Mouse (Mus musculus): ENCODE data around the gene Gpr107. TPM values are rescaled to one million over a fixed set of nuclear protein-coding genes. Genes with fewer than 3 reads are reported as not detected.

Gpr107 gene
- polyA plus RNA-seq, 1 experiment: 35.2 TPM

DNA sequence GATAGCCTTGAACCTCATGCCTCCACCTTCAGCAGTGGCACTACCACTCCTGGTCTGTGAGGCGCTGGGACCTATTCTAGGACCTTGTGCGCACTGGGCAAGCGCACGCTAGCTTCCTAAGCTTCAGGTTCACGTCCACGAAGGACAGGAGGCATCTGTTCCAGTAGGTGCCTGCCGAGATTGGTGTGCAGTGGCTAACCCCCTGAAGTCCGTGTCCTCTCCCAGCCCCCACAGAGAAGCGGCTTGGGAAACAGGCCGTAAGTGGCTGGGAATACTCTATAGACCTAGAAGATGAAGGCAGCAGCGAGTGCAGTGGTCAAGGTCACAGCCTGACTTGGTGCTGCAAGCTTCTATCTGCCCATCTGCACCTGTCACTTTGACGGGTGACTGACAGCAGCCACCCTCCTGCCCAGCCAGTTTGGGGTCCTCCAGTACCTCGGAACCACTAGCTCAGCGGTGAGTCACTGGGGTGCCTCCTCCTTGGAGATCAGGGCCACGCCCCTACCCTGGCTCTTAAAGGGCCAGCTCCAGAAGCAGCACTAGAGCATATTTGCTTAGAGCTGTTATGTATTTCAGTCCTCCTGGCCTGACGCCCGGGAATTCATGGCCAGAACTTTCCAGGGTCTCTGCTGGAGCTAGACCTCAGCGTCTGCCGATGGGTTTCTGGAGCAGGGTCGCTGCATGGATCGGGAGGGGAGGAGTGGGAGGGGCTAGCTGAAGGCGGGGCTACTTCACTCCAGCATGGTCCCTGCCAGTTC lies 106.7 kb downstream of the Gpr107 start:
- H3K4me2 ChIP-seq (ENCODE audit: low read depth): peak overlapping the region; percentile 83
- TF ChIP-seq MYOG (IDR thresholded peaks at IDR 0.05; ENCODE audit: control insufficient read depth in 1 of 3, insufficient read depth in 1 of 3, insufficient read length in 2 of 3, low read depth in 2 of 3) (peak in 1 of 3 experiments; percentile 75), MAX (IDR thresholded peaks at IDR 0.05; ENCODE audit: low read depth) (no peak), MYOD1 (IDR thresholded peaks at IDR 0.05; ENCODE audit: control insufficient read depth in 1 of 3, insufficient read length in 2 of 3, low read depth in 2 of 3) (peak in 2 of 3 experiments; percentile 71 to 96), POLR2A (IDR thresholded peaks at IDR 0.05; ENCODE audit: insufficient read length, low read depth) (peak; percentile 50)
- H3K4me3 ChIP-seq: peak overlapping the region; percentile 20
- no peaks in the 10 kb centered on the region for H3K27me3 ChIP-seq (ENCODE audit: control insufficient read depth, insufficient read depth, insufficient read length)
- H3ac ChIP-seq (ENCODE audit: control insufficient read depth, insufficient read length): no peak overlapping the region
- H3K36me3 ChIP-seq (ENCODE audit: control insufficient read depth, insufficient read depth): no peaks in the 10 kb centered on the region
- H3K79me2 ChIP-seq (ENCODE audit: control insufficient read depth, insufficient read depth): peaks cover 49% of the 10 kb centered on the region

DNA sequence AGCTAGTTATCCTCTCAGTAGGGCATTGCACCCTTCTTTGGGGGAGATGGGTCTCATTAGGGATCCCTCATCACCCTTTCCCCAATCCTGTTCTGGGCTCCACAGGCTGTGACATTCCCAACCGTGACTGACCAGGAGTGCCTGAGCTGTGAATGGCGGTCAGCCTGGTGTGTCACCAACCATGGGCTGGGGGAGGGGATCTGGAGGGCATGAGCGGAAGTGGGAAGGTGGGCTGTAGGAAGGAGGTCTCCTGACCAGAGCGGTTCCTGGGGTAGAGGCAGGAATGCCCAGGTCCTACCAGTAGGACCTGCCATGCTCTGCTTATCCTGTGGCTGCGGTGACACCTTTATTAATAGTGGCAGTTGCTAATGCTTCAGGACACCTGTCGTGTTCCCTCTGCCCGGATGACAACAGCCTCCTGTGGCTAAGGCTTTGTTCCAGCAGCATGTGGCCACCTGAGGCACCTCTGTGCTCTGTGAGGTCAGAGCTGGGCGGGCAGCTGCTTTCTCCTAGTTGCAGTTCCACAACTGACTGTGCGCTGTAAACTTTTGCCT lies 107.3 kb downstream of the Gpr107 start:
- H3K4me2 ChIP-seq (ENCODE audit: low read depth): peak overlapping the region; percentile 83
- no peaks in the 10 kb centered on the region for H3K27me3 ChIP-seq (ENCODE audit: control insufficient read depth, insufficient read depth, insufficient read length)
- no peaks in the 10 kb centered on the region for H3K36me3 ChIP-seq (ENCODE audit: control insufficient read depth, insufficient read depth)
- TF ChIP-seq MYOG (IDR thresholded peaks at IDR 0.05; ENCODE audit: control insufficient read depth in 1 of 3, insufficient read depth in 1 of 3, insufficient read length in 2 of 3, low read depth in 2 of 3): peak; percentile 15 to 74 (median 60)
- TF ChIP-seq POLR2A (IDR thresholded peaks at IDR 0.05; ENCODE audit: insufficient read length, low read depth): peak; percentile 13
- TF ChIP-seq MAX (IDR thresholded peaks at IDR 0.05; ENCODE audit: low read depth): no peak
- peak in 2 of 3 experiments; percentile 56 to 96 for TF ChIP-seq MYOD1 (IDR thresholded peaks at IDR 0.05; ENCODE audit: control insufficient read depth in 1 of 3, insufficient read length in 2 of 3, low read depth in 2 of 3)
- H3K79me2 ChIP-seq (ENCODE audit: control insufficient read depth, insufficient read depth): peaks cover 42% of the 10 kb centered on the region
- peak overlapping the region; percentile 20 for H3K4me3 ChIP-seq
- H3ac ChIP-seq (ENCODE audit: control insufficient read depth, insufficient read length): no peak overlapping the region

DNA sequence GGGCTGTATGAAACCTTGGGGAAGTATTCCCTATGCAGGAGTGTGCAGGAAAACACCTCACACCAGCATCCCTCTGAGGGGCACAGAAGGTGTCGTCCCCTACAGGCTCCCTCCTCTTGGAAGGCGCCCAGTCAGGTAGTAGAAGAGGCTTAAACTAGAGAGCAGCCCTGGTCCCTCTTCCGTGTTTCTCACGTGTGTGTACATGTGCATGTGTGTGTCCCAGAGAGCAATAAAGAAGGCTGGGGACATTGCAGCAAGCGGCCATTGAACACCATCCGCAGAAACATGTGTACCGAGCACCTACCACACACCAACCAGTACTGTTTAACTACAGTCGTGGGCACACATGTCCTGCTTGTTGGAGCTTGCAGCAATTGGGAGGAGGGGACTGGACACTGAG lies 108.4 kb downstream of the Gpr107 start:
- no peak overlapping the region for H3K4me3 ChIP-seq
- no peak overlapping the region for H3ac ChIP-seq (ENCODE audit: control insufficient read depth, insufficient read length)
- no peaks in the 10 kb centered on the region for H3K36me3 ChIP-seq (ENCODE audit: control insufficient read depth, insufficient read depth)
- no peak for TF ChIP-seq POLR2AphosphoS2 (IDR thresholded peaks at IDR 0.05; ENCODE audit: insufficient read length, low read depth)
- no peak for TF ChIP-seq USF1 (IDR thresholded peaks at IDR 0.05; ENCODE audit: low read depth)
- no peak for TF ChIP-seq REST (IDR thresholded peaks at IDR 0.05; ENCODE audit: insufficient read depth, insufficient read length)
- no peaks in the 10 kb centered on the region for H3K27me3 ChIP-seq (ENCODE audit: control insufficient read depth, insufficient read depth, insufficient read length)
- peaks cover 36% of the 10 kb centered on the region for H3K79me2 ChIP-seq (ENCODE audit: control insufficient read depth, insufficient read depth)
- H3K4me2 ChIP-seq (ENCODE audit: low read depth): no peak overlapping the region

DNA sequence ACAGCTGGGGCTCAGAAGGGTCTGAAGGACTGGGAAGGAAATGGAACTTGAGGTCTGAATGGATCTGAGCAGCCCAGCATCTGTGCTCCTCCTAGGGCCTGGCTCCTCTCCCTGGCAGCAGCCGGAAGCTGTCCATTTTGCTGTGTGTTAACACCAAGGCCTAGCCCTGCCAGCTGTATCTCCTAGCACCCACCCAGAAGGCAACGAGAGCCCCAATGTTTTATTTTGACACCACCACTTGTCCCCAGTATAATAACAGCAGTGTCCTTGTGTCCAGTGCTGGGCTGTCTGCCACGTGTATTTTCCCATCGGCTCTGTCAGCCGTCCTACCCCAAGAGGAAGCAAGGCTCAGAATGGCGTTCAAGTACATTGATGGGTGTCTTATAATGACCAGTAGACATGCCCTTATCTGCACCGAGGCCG lies 110.9 kb downstream of the Gpr107 start:
- TF ChIP-seq POLR2AphosphoS2 (IDR thresholded peaks at IDR 0.05; ENCODE audit: insufficient read length, low read depth): no peak
- TF ChIP-seq POLR2A (IDR thresholded peaks at IDR 0.05; ENCODE audit: insufficient read length, low read depth): no peak
- TF ChIP-seq SRF (IDR thresholded peaks at IDR 0.05; ENCODE audit: control insufficient read depth, insufficient read length, low read depth): no peak
- TF ChIP-seq MYOD1 (IDR thresholded peaks at IDR 0.05; ENCODE audit: control insufficient read depth in 1 of 3, insufficient read length in 2 of 3, low read depth in 2 of 3): peak in 1 of 3 experiments; percentile 50
- no peak for TF ChIP-seq MAX (IDR thresholded peaks at IDR 0.05; ENCODE audit: low read depth)
- TF ChIP-seq CEBPB (IDR thresholded peaks at IDR 0.05; ENCODE audit: insufficient read depth, poor library complexity, severe bottlenecking): no peak
- TF ChIP-seq E2F4 (IDR thresholded peaks at IDR 0.05; ENCODE audit: insufficient read depth): no peak
- TF ChIP-seq TCF3 (IDR thresholded peaks at IDR 0.05; ENCODE audit: insufficient read length, low read depth): no peak
- peak overlapping the region; percentile 40 for H3K4me2 ChIP-seq (ENCODE audit: low read depth)
- H3ac ChIP-seq (ENCODE audit: control insufficient read depth, insufficient read length): no peak overlapping the region
- H3K79me2 ChIP-seq (ENCODE audit: control insufficient read depth, insufficient read depth): peaks cover 36% of the 10 kb centered on the region
- no peaks in the 10 kb centered on the region for H3K27me3 ChIP-seq (ENCODE audit: control insufficient read depth, insufficient read depth, insufficient read length)
- H3K4me3 ChIP-seq: peak overlapping the region; percentile 0
- no peaks in the 10 kb centered on the region for H3K36me3 ChIP-seq (ENCODE audit: control insufficient read depth, insufficient read depth)

DNA sequence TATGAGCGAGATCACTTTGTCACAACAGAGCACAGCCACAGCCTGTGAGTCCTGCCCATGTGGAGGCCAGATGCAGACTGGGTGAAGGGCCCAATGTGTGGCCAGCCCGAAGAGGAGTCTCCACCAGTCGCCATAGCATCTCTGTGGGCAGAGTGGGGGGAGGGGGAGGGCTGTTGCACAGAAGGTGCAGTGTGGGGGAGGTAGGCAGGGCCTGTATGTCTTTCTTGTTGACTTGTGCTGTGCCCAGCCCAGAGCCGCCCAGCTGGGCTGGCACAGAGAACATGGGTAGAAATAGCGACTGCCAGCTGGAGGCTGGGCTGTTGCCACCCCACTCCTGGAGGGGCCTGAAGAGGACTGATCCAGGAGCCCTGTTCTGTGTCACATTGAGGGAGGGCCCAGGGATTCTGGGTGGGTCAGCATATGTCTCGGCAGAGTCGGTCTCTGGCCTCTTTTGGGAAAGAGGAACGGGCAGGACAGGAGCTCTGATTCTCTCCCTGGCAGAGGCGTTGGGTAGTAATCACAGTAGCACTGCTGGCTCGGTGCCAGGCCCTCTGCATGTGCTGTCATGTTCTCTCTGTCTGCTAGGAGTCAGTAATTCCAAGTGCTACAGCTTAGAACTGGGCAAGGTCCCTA lies 111.7 kb downstream of the Gpr107 start:
- Histone ChIP-seq H3K4me2 (ENCODE audit: low read depth) (peak overlapping the region; percentile 40), H3K79me2 (ENCODE audit: control insufficient read depth, insufficient read depth) (peaks cover 31% of the 10 kb centered on the region), H3K4me3 (peak overlapping the region; percentile 0), H3K27me3 (ENCODE audit: control insufficient read depth, insufficient read depth, insufficient read length) (no peaks in the 10 kb centered on the region), H3K36me3 (ENCODE audit: control insufficient read depth, insufficient read depth) (no peaks in the 10 kb centered on the region), H3ac (ENCODE audit: control insufficient read depth, insufficient read length) (no peak overlapping the region)
- TF ChIP-seq TCF3 (IDR thresholded peaks at IDR 0.05; ENCODE audit: insufficient read length, low read depth) (no peak), POLR2A (IDR thresholded peaks at IDR 0.05; ENCODE audit: insufficient read length, low read depth) (peak; percentile 13), TCF12 (IDR thresholded peaks at IDR 0.05; ENCODE audit: insufficient read depth, poor library complexity, severe bottlenecking) (no peak), MYOG (IDR thresholded peaks at IDR 0.05; ENCODE audit: control insufficient read depth in 1 of 3, insufficient read depth in 1 of 3, insufficient read length in 2 of 3, low read depth in 2 of 3) (peak in 1 of 3 experiments; percentile 59), MYOD1 (IDR thresholded peaks at IDR 0.05; ENCODE audit: control insufficient read depth in 1 of 3, insufficient read length in 2 of 3, low read depth in 2 of 3) (peak in 2 of 3 experiments; percentile 5 to 63)

Measured in myocyte (in vitro differentiated cells).